13 mouse cellular contexts compared by ENCODE assay signal in the genomic region with DNA sequence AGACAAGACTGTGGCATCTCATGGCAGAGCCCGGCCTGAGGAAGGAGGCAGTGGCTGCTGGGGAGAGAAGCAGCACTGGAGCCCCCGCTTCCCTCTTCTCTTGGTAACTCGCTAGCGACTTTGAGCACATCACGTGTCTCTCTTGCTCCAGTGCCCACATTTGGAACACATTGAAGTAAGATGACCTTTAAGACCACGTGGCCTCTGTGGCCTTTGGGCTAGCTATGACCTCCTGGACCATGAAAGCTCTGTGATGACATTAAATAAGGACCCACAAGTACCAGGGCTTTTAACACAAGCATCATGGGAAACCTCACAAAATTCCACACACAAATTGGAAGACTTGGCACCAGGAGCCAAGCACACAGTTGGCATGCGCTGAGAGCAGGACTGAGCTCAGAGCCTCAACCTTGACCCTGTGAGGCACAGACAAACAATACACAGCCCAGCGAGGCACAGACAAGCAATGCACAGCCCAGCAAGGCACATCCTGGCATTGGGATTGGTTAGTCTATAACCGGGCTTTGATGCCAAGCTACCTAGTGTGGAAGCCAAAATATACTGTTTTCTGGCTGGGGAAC.
DNase-seq lines count a peak whose midpoint lies in the region; ATAC-seq and TF ChIP-seq lines count a peak whose summit lies in the region.
"Had no signal": no experiment of that assay in that cellular context is flagged by ENCODE, and none has a peak within 500 bp of the region (broad histone marks: within the 10 kb centered on the region; RNA-seq: fewer than 3 reads in every experiment).

No protein-coding gene starts in this region.

- no peak for TF ChIP-seq CTCF in kidney, adult 2 months (conservative IDR thresholded peaks at IDR 0.05; ENCODE audit: insufficient read depth, insufficient read length, low read depth, low read length)
- no peak for TF ChIP-seq CTCF in heart, adult 2 months (IDR thresholded peaks at IDR 0.05)

- intact Hi-C loops in heart, adult 2 months (cut with DNase I) = no loop called here

- DNase-seq in kidney, adult 2 months = peak; percentile 84
- peak; percentile 15 for DNase-seq in adrenal gland, postnatal 14 days
- DNase-seq in cerebellum, adult 11-12 months = peak; percentile 67
- no peak for DNase-seq in lung, postnatal 25 days (ENCODE audit: low spot score)
- DNase-seq in layer of hippocampus, postnatal 36 days = no peak
- no peak for DNase-seq in heart, adult 2 months
- DNase-seq: heart, postnatal 4 days; lung, embryonic 14.5 days; right cerebral cortex, postnatal 4 days had no signal

- 47% methylated on average over 9 of the region's 9 CpGs for WGBS in kidney, adult 2 months
- WGBS in kidney, embryonic 15.5 days = 70% methylated on average over 9 of the region's 9 CpGs
- whole genome bisulfite sequencing in forebrain, embryonic 16.5 days = 65% methylated on average over 9 of the region's 9 CpGs
- WGBS in heart, adult 2 months = 78% methylated on average over 9 of the region's 9 CpGs

- H3K36me3 ChIP-seq in kidney, adult 2 months (ENCODE audit: control insufficient read depth, insufficient read depth, low read length) = no peaks in the 10 kb centered on the region
- H3K36me3 ChIP-seq in kidney, embryonic 15.5 days = no peaks in the 10 kb centered on the region
- no peaks in the 10 kb centered on the region for H3K36me3 ChIP-seq in forebrain, embryonic 16.5 days (ENCODE audit: control insufficient read depth, insufficient read depth)
- H3K36me3 ChIP-seq in heart, adult 2 months (ENCODE audit: control insufficient read depth, insufficient read depth, low read length) = no peaks in the 10 kb centered on the region
- H3K36me3 ChIP-seq: midbrain, embryonic 12.5 days had no signal

- no peaks in the 10 kb centered on the region for H3K9me3 ChIP-seq in kidney, embryonic 15.5 days (replicated peaks)
- no peaks in the 10 kb centered on the region for H3K9me3 ChIP-seq in forebrain, embryonic 16.5 days (ENCODE audit: control insufficient read depth, low read length)
- H3K9me3 ChIP-seq: midbrain, embryonic 12.5 days had no signal

- H3K27ac ChIP-seq in kidney, adult 2 months (ENCODE audit: insufficient read depth, low read depth, low read length) = peak overlapping the region; percentile 94
- no peak overlapping the region for H3K27ac ChIP-seq in kidney, embryonic 15.5 days
- no peak overlapping the region for H3K27ac ChIP-seq in forebrain, embryonic 16.5 days (ENCODE audit: low read length)
- no peak overlapping the region for H3K27ac ChIP-seq in heart, adult 2 months
- H3K27ac ChIP-seq: midbrain, embryonic 12.5 days; stomach, postnatal 0 days had no signal

- TF ChIP-seq POLR2A in kidney, adult 2 months (IDR thresholded peaks at IDR 0.05; ENCODE audit: low read depth, low read length) = no peak
- no peak for TF ChIP-seq POLR2A in heart, adult 2 months (IDR thresholded peaks at IDR 0.05; ENCODE audit: insufficient read depth, low read depth, low read length)

- no peak for TF ChIP-seq EP300 in heart, adult 2 months (IDR thresholded peaks at IDR 0.05; ENCODE audit: insufficient read depth, low read depth, low read length)

- H3K27me3 ChIP-seq in kidney, adult 2 months (replicated peaks; ENCODE audit: control insufficient read depth, insufficient read depth, low read length) = no peaks in the 10 kb centered on the region
- no peaks in the 10 kb centered on the region for H3K27me3 ChIP-seq in kidney, embryonic 15.5 days
- no peaks in the 10 kb centered on the region for H3K27me3 ChIP-seq in forebrain, embryonic 16.5 days (replicated peaks; ENCODE audit: control insufficient read depth, insufficient read depth, low read length)
- no peaks in the 10 kb centered on the region for H3K27me3 ChIP-seq in heart, adult 2 months (ENCODE audit: control insufficient read depth, insufficient read depth, low read length)
- H3K27me3 ChIP-seq: midbrain, embryonic 12.5 days had no signal

- ATAC-seq in kidney, embryonic 15.5 days (replicated peaks; ENCODE audit: low FRiP score) = no peak
- peak; percentile 77 for ATAC-seq in forebrain, embryonic 16.5 days

- H3K4me1 ChIP-seq in kidney, adult 2 months (ENCODE audit: control insufficient read depth, insufficient read depth, low read length) = peaks cover 7% of the 10 kb centered on the region; the same call in 1 of the 2 replicates
- H3K4me1 ChIP-seq in kidney, embryonic 15.5 days = no peaks in the 10 kb centered on the region
- no peaks in the 10 kb centered on the region; the same call in 1 of the 2 replicates for H3K4me1 ChIP-seq in forebrain, embryonic 16.5 days (replicated peaks; ENCODE audit: control insufficient read depth, insufficient read depth, low read length)
- H3K4me1 ChIP-seq in heart, adult 2 months (ENCODE audit: control insufficient read depth, insufficient read depth, low read length) = no peaks in the 10 kb centered on the region
- H3K4me1 ChIP-seq: midbrain, embryonic 12.5 days had no signal

- no peak overlapping the region for H3K9ac ChIP-seq in kidney, embryonic 15.5 days
- H3K9ac ChIP-seq in forebrain, embryonic 16.5 days (replicated peaks; ENCODE audit: low read depth, low read length) = no peak overlapping the region
- no peak overlapping the region for H3K9ac ChIP-seq in heart, adult 2 months (ENCODE audit: low read depth, low read length)
- H3K9ac ChIP-seq: lung, embryonic 14.5 days; midbrain, embryonic 12.5 days had no signal

- no peaks in the 10 kb centered on the region for H3K79me2 ChIP-seq in heart, adult 2 months (replicated peaks; ENCODE audit: control insufficient read depth, insufficient read depth, low read length)

- no peak overlapping the region for H3K4me2 ChIP-seq in kidney, embryonic 15.5 days
- H3K4me2 ChIP-seq in forebrain, embryonic 16.5 days (ENCODE audit: low read length) = no peak overlapping the region
- H3K4me2 ChIP-seq: lung, embryonic 14.5 days; midbrain, embryonic 12.5 days had no signal

- no peak overlapping the region for H3K4me3 ChIP-seq in kidney, adult 2 months (ENCODE audit: insufficient read depth, low read depth, low read length)
- H3K4me3 ChIP-seq in kidney, embryonic 15.5 days (replicated peaks) = no peak overlapping the region
- H3K4me3 ChIP-seq in forebrain, embryonic 16.5 days (replicated peaks; ENCODE audit: low read length) = no peak overlapping the region
- no peak overlapping the region for H3K4me3 ChIP-seq in heart, adult 2 months
- H3K4me3 ChIP-seq: midbrain, embryonic 12.5 days had no signal

Comparison
In these comparisons a context has a peak if more than half of its experiments do, and no peak if none do; other contexts are left out.
1. DNase-seq: peak in kidney, adult 2 months (single experiment), adrenal gland, postnatal 14 days (single experiment) and cerebellum, adult 11-12 months (single experiment); none in lung, postnatal 25 days (single experiment), layer of hippocampus, postnatal 36 days (0 of 2) and heart, adult 2 months (0 of 2).